Mouse (Mus musculus) urinary bladder, adult 18-20 months (tissue): ENCODE data around the gene Catsper4.
A peak's percentile ranks its signal among the peaks of the same experiment; 100 is the strongest.

ENCODE experiments used
- DNase-seq, 2 experiments: peaks; one replicate each; pipeline ENCODE4 v3.0.0; 2022; ENCODE audit warnings: low spot score in 2 of 2, mixed read lengths in 2 of 2

Catsper4 gene

GRCm38 (mm10) chr4:134250930-134251240 is 23.7 kb upstream of the Catsper4 start:
- no peak for DNase-seq

DNA sequence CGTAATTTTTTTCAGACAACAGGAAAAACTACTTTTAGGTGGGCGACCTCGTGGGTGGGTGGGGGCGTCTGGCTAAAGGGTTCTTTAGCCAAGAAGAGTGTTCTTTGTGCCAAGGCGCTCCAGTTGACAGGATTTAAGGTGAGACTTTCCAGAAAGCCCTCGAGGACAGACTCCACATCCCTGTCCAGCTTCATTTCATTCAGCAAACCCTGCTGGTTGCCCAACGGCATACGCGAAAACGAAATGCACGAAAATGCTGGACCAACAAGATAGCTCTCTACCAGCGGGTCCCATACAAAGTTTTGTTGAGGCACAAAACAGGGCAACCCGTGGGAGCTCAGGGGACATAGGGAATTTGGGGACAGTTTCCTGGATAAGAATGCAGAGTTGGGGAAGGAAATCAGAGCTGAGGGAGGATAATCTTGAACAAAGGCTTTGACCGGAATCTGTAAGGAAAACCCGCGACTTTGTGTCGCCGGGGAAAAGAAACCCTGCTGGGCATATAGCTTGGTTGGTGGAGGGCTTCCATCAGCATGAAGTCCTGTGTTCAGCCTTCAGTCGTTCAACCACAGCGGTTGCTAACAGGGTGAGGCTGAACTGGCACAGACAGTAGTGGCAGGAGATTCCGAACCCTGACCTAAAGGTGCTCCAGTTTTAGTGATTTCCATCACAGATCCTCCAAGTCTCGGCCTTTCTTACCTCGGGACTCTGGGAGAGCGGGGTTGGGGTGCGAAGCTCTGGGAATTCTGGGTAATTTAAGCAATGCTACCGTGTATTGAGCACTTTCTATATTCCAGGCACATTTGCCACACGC is 23.1 kb upstream of the Catsper4 start:
- DNase-seq, result peak in 1 of 2 experiments; percentile 13

- DNase-seq, result peak in 1 of 2 experiments; percentile 71
Measured at GRCm38 (mm10) chr4:134249651-134250050, 22.5 kb upstream of the Catsper4 start.

DNA sequence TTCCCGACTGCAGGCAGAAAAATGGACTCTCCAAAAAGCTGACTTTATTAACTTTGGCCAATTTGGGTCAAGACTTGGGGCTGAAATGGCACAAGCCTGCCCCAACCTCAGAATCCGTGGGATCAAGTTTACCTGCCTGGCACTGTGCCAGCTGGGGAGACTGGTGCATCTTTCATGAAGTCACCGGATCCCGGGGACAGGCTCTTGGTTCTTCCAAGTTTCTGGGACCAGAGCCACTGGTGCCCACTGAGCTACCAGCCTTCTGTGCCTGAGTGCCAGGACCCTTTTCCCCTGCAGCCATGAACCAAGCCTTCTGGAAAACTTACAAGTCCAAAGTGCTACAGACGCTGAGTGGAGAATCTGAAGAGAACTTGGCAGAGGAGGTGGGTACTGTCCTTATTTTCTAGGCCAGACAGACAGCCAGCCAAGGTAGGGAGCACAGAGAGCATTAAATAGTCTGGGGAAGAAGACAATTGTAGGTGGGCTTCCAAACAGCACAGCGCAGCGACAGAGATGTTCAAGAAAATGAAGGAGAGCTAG is 19.6 kb upstream of the Catsper4 start, which contains the start of gene Gm30191:
TSS of gene Gm30191 (plus strand) at position 217 of the 540 bp plus-strand sequence.
- no peak for DNase-seq

DNA sequence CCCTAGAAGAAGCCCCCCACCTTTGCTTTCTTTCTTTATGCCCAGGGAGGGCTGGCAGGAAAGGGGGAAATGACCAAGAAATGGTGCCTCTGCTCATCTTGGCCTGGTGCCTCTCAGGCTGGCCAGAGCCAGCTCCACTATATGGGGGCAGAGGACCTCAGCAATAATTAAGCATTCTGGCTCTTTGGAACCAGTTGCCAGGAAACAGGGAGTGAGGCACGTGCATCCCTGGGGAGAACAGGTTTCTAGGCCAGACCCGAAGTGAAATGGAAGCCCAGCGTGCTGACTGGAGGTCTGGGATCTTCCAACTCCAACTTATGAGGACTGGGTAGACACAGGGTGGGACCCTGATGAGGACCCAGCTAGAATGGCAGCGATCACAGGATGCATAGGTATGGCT is 19.1 kb upstream of the Catsper4 start:
- no peak for DNase-seq

DNA sequence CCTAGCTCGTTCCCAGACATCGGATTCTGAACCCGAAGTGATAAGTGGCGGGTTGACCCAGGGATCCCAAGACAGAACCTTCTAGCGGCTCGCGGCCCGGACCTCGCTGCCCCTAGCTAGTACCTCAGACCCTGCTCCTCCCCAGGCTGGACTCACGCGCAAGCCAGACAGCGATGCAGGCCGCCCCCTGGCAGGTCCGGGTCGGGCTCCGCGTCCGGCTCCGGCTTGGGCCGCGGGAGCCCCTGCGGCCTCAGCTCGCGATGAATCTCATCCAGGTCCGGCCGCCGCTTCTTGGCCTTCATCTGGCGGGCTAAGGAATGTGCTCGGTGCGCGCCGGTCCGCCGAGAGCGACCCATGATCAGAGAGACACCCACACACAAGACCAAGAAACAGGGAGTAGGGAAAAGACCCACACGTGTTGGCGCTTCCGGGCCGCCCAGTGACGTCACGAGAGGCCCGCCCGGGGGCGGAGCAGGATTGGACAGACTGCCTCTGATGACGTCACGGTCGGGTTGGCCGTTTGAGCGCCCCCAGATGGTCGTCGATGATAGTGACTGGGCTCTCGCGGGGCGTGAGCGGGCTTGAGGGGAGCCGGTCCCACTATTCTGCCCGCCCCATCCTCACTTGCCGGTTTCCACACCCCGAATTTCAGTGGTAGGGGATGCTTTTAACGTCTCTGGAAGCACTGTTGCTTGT is 18.1 kb upstream of the Catsper4 start, which contains the start of gene Zfp593:
TSS of gene Zfp593 (minus strand) at position 445 of the 696 bp plus-strand sequence.
- DNase-seq, result peak; percentile 91 to 95

- DNase-seq, result no peak
Measured at GRCm38 (mm10) chr4:134243516-134244250, 16.5 kb upstream of the Catsper4 start, which contains the start of gene E130218I03Rik. Gene E130218I03Rik (plus strand): TSS chr4:134243662.

- no peak for DNase-seq
Measured at GRCm38 (mm10) chr4:134238686-134239085, 11.5 kb upstream of the Catsper4 start.

- DNase-seq, result peak; percentile 85 to 88
Measured at GRCm38 (mm10) chr4:134238279-134238651, 11.1 kb upstream of the Catsper4 start, which contains the start of gene Cnksr1. Gene Cnksr1 (minus strand): TSS chr4:134238399.

GRCm38 (mm10) chr4:134237582-134238278 is 10.5 kb upstream of the Catsper4 start:
- DNase-seq, result no peak

- DNase-seq, result no peak
Measured at GRCm38 (mm10) chr4:134234876-134235275, 7.7 kb upstream of the Catsper4 start.

GRCm38 (mm10) chr4:134230431-134230830 is 3.2 kb upstream of the Catsper4 start:
- DNase-seq, result no peak

DNA sequence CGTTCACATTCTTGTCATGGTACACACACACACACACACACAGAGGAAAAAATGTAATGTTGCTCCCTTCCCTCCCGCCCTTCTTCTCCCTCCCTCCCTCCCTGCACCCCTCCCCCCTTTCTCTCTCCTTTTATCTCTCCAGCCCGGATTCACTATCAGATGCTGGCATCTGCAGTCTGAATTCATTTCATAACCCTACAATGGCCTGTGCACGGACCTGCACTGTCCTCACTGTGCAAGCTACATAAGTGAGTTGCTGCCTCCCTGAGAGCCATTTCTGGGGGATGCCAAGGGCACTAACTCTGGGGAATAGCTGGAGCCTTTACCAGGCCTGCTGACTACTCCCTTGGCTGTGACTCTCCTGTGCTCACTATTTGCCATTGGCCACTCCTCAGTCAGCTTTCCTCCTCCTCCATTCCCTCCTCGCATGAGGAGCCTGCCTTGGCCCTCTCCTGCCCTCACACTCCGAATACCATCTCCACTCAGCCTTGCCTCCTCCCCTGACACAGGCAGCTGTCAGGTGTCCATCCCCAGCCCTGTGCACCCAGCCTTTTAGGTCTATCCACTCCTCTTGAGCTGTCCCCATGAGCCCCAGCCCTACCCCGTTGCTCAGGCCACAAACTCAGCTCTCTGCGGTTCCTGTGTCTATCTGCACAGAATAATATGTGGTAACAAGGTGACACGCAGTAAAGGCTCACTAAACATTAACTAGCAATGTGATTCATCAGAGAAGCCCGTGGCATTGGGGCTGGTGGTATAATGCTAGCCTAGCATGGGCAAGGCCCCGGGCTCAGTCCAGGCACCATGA is 4.2 kb downstream of the Catsper4 start:
- no peak for DNase-seq

- no peak for DNase-seq
Measured at GRCm38 (mm10) chr4:134206488-134207053, 20.6 kb downstream of the Catsper4 start.

GRCm38 (mm10) chr4:134203340-134203896 is 23.8 kb downstream of the Catsper4 start:
- no peak for DNase-seq

DNA sequence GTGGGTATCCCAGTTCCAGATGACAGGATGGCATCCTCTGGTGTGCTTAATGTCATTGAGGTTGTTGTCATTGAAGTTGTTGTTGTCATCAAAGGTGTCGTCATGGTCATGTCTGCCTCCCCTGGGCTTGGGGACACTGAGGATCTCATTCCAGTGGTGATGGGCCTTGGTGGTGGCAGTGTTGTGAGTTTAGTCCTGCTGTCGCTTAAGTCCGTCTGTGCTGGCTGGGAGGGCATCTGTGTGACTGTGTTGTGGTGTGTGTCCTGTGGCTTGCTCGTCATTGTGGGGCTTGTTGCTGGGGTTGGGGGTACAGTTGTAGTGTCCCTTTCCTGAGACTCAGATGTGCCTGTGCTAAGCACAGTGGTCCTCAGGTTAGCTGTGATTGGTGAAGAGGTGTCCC is 24.3 kb downstream of the Catsper4 start, which contains the start of gene Gm7534:
TSS of gene Gm7534 (minus strand) at position 101 of the 400 bp plus-strand sequence.
- DNase-seq, result no peak

GRCm38 (mm10) chr4:134199371-134199770 is 27.8 kb downstream of the Catsper4 start:
- no peak for DNase-seq

- no peak for DNase-seq
Measured at GRCm38 (mm10) chr4:134186268-134186667, 40.9 kb downstream of the Catsper4 start.

- no peak for DNase-seq
Measured at GRCm38 (mm10) chr4:134185569-134185968, 41.6 kb downstream of the Catsper4 start.

- no peak for DNase-seq
Measured at GRCm38 (mm10) chr4:134183711-134184110, 43.5 kb downstream of the Catsper4 start.
